Mouse (Mus musculus) fat pad, adult 2 months (tissue): ENCODE data around the gene Tmem184a.
A peak's percentile ranks its signal among the peaks of the same experiment; 100 is the strongest.

Experiments
- DNase-seq: peaks from one replicate; pipeline ENCODE4 v3.0.0-alpha.2; 2011; ENCODE audit warnings: low read depth, low spot score; ENCODE audit errors: extremely low read depth

The Tmem184a gene

DNA sequence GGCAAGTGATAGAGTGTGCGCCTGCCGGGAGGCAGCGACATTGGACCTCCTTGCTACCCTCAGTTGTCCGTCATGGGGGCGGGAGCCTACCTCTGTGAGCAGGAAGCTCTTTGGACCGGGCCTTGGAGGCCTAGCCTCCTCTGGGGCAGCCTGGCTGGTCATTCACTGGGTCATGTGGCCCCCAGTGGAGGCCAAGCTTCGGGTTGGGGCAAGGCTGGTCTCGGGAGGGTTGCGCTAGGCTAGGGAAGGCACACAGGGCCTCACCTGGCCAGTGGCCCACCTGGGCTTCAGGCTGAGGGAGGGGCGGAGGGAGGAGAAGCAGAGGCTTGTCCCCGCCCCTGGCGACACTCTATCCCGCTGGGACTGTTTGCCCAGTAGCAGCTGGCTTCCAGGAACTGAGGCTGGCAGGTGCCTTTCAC is 5.7 kb downstream of the Tmem184a start:
- DNase-seq, result no peak

- DNase-seq, result no peak
Measured at GRCm38 (mm10) chr5:139813126-139813490, 6.6 kb downstream of the Tmem184a start.

GRCm38 (mm10) chr5:139812398-139813125 is 7.2 kb downstream of the Tmem184a start:
- DNase-seq, result no peak

- DNase-seq, result peak; percentile 50
Measured at GRCm38 (mm10) chr5:139811677-139812397, 7.9 kb downstream of the Tmem184a start.

DNA sequence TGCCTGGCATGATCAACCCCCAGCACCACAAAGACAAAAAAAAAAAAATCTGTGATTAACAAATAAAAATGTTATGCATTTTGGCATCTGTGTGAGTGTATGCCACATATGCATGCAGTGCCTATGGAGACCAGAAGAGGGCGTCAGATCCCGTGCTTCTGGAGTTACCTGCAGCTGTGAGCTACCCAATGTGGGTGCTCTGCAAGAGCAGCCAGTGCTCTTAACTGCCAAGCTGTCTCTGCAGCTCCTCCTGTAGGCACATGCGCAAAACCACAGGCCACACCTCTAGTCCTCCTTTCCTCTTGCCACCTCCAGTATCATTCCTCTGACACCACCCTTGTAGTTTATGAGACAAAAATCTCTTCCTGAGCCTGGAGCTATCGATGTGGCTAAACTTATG is 10.3 kb downstream of the Tmem184a start:
- no peak for DNase-seq

DNA sequence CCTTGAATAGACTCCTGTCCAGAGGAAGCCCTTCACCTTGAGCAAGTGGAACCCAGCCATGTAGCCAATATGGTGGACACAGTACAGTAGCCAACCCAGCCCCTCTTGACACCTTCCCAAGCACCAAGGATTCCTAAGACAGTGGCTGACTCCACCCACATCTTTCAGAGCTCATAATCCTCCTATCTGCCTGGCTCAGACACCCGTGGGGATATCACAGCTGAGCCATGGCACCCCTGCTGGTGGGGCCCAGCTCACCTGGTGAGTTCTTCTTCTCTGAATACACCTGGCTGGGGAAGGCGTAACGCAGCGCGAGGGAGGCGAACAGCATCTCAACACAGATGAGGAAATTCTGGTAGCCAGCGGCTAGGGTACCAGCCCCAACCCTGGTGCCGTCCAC is 13.8 kb downstream of the Tmem184a start:
- no peak for DNase-seq

DNA sequence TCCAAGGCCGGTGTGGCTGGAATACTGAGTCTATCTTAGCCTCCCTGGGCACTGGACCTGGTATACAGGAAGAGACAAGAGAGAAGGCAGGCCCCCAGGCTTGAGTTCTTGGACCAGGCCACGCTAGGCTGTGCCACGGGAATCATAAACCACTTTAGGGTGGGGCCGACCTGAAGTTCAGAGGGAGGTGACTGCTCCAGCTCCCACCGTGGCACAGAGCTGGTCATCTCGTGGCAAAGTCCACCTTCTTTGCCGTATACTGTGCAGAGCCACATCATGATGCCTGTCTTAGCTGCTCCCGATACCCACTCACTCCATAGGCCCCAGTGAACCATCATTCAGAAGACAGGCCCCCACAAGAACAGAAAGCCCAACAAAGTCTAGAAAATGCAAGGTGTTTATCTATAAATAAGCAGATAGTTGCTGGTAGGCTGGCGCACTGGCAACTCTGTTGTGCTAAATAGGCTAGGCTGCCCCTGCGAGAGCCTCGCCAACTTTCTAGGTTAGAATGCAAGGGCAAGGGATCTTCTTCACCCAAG is 15.1 kb downstream of the Tmem184a start:
- no peak for DNase-seq

DNA sequence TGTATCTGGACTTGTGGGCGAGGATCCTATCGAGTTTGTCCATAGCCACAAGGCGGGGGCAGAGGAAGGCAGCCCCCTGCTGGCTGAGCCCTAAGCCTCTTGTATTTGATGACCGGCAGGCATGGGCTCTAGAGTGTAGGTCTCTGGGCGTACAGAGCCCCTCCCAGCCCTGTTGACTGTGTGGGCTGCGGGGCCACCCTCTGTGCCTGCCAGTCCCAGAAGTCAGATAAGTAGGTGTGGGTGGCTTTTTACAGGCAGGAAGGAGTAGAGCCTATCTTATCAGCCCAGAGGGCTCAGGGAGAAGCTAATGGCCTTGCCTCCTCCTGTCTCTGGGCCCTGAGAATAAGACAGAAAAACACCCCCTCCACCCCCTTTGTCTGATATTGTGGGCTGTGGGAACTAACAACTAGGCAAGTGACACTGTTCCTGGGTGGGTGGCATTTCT is 15.6 kb downstream of the Tmem184a start:
- DNase-seq, result no peak

- DNase-seq, result no peak
Measured at GRCm38 (mm10) chr5:139803601-139804102, 16.1 kb downstream of the Tmem184a start.

- no peak for DNase-seq
Measured at GRCm38 (mm10) chr5:139803165-139803564, 16.6 kb downstream of the Tmem184a start.

GRCm38 (mm10) chr5:139801880-139802279 is 17.8 kb downstream of the Tmem184a start:
- DNase-seq, result no peak

DNA sequence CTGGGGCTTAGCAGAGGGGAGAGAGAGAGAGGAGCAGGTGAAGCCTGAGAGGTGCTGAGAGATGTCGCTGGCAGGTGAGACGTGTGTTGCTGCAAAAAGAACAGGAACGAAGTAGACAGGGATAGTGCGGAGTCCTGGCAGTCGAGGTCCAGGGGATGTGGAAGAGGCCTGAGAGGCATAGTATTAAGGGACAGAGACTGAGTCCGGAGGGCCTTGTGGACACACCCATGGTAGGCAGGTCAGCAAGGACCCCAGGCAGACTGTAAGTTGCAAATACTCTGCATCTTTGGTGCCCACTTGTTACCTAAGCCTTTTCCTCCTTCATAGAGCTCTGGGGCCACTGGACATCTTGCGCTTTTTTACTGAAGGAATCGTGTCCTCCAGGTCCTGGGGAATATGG is 18.5 kb downstream of the Tmem184a start:
- no peak for DNase-seq

DNA sequence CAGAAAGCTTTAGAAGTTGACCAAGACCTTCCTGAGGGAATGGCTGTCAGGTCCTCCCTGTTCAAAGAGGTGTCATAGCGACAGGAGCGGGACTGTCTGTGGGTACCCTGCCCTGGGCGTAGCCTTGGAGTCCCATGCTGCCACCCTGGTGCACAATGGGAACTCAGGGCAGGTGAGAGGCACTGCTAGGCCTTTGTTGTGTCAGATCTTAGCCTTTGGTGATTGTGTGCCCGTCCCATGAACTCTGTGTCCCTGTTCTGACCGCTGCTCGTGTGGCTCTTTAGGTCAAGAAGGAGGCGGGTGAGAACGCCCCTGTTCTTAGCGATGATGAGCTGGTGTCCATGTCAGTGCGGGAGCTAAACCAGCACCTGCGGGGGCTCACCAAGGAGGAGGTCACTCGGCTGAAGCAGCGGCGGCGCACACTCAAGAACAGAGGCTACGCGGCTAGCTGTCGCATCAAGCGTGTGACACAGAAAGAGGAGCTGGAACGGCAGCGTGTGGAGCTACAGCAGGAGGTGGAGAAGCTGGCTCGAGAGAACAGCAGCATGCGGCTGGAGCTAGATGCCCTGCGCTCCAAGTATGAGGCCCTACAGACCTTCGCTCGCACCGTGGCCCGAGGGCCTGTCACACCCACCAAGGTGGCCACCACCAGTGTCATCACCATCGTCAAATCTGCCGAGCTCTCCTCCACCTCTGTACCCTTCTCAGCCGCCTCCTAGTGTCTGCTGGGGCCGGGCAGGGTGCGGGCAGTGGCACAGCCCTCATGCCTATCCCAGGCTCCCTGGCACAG is 19.7 kb downstream of the Tmem184a start:
- DNase-seq, result no peak

GRCm38 (mm10) chr5:139799041-139799440 is 20.7 kb downstream of the Tmem184a start:
- DNase-seq, result no peak

GRCm38 (mm10) chr5:139798168-139798900 is 21.4 kb downstream of the Tmem184a start:
- DNase-seq, result no peak

DNA sequence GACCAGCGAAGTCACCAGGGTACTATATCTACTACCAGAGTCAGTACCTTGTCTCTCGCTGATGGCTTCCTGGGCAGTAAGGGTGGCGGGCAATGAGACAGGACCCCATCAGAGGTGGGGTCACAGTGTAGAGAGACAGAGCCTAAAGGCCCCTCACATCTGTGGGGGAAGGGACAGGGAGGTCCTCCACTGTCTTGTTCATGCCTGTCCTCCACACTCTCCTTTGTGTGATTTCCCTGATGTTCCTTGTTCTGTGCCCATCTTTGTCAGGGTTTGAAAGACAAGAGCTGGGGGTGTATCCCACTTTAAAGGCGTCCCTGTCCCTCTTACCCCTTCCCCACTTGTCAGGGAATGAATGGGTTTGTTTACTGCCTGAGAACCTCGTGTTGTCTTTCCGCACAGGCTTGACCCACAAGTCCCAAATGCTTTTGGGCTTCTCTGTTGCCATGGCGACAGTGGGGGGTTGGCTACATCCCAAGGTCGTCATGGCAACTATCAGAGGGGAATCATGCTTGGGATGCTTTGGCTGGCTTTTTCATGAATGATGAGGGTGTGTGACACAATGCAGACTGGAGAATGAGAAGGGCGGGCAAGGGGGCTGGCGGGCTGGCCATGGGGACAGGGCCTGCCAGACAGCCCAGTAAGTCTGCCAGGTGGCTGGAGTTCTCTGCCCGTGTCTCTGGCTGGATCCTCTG is 22.1 kb downstream of the Tmem184a start:
- no peak for DNase-seq

DNA sequence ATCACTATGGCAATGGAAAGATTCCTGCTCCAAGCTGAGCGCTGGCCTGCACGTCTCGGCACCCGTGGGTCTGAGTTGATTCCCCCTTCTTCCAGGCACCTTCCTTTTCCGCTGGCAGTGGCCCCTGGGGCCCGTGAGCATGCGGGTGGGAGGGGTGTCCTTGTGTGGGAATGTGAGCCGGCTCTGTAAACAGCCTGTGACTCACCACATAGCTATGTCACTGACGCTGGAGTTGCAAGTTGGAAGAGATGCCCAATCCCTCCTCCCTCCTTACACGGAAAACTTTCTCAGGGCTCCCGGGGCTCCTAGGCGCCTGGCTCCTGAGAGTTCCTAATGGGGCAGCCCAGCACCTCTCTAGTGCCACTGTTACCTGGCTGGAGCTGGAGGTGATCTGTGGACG is 22.8 kb downstream of the Tmem184a start:
- DNase-seq, result peak; percentile 50

DNA sequence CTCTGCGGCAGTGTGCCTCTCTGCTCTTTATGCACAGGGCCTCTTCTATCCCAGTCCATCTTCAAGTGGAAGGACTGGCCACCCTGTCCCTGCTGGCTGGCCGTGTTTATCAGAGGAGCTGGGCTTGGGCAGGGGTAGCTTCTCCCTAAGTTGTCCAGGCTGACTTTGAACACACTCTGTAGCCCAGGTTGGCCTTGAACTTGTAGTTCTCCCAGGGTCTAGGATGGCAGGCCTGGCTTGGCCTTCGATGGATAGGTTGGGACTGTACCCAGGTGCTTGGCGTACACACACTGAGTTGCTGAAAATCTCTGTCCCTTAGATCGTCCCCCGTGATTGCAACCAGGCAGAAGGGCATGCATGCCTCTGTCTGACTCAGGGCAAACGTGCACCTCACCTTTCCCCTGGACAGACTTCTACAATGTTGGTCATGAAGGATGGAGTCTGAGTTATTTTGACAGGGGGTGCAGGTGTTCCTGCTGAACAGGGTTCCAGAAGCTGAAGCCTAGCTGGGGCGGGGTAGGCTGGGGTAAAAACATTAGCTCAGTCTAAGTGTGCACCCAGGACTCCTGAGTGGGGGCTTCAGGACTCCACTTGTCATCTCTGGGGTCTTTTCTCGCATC is 23.6 kb downstream of the Tmem184a start:
- no peak for DNase-seq

- no peak for DNase-seq
Measured at GRCm38 (mm10) chr5:139794938-139795337, 24.8 kb downstream of the Tmem184a start.

- no peak for DNase-seq
Measured at GRCm38 (mm10) chr5:139794137-139794536, 25.6 kb downstream of the Tmem184a start.
